Mouse (Mus musculus): ENCODE data around the gene Plekha6. TPM values are rescaled to one million over a fixed set of nuclear protein-coding genes. Genes with fewer than 3 reads are reported as not detected.

The Plekha6 gene
- polyA plus RNA-seq, 1 experiment from 2014 or later, result 18.8 TPM

- Histone ChIP-seq H3K27ac (ENCODE audit: low read depth, low read length) (no peak overlapping the region), H3K4me3 (ENCODE audit: low read depth, low read length) (no peak overlapping the region), H3K27me3 (ENCODE audit: control insufficient read depth, insufficient read depth, low read length) (no peaks in the 10 kb centered on the region), H3K4me2 (ENCODE audit: low read depth, low read length, severe bottlenecking) (no peak overlapping the region), H3K9ac (ENCODE audit: low read length) (no peak overlapping the region), H3K36me3 (ENCODE audit: control insufficient read depth, insufficient read depth, low read length) (no peaks in the 10 kb centered on the region), H3K4me1 (replicated peaks; ENCODE audit: control insufficient read depth, insufficient read depth, low read length) (peaks cover 9% of the 10 kb centered on the region; the same call in 1 of the 2 replicates), H3K9me3 (ENCODE audit: control insufficient read depth, low read length) (no peaks in the 10 kb centered on the region)
- DNase-seq (ENCODE audit: low spot score) (no peak), ATAC-seq (replicated peaks; ENCODE audit: low FRiP score) (no peak)
- 64% methylated on average over 4 of the region's 4 CpGs for WGBS
Observed at GRCm38 (mm10) chr1:133126365-133126740, 37.7 kb upstream of the Plekha6 start.

DNA sequence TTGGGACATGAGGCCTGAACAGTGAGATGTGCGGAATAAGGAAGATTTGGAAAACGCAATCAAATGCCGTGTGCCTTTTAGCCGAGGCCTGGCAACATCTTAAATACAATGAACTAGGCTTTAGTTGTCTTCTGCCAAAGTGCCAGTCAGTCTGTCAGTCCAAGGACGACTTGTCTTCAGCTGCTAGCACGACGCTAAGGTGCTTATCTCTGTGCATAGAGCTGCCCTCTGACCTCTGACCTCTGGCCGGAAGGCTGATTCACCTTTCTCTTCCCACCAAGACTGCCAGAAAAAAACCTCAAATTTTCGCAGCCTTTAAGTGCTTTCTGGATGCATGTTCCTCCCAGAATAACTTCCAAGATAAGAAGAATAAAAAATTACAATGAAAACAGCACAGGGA, 36.7 kb upstream of the Plekha6 start:
- no peak overlapping the region for H3K27ac ChIP-seq (ENCODE audit: low read depth, low read length)
- ATAC-seq (replicated peaks; ENCODE audit: low FRiP score) (no peak), DNase-seq (ENCODE audit: low spot score) (no peak)
- H3K4me3 ChIP-seq (ENCODE audit: low read depth, low read length), result no peak overlapping the region
- H3K9me3 ChIP-seq (ENCODE audit: control insufficient read depth, low read length), result no peaks in the 10 kb centered on the region
- no peaks in the 10 kb centered on the region for H3K27me3 ChIP-seq (ENCODE audit: control insufficient read depth, insufficient read depth, low read length)
- H3K4me1 ChIP-seq (replicated peaks; ENCODE audit: control insufficient read depth, insufficient read depth, low read length), result peaks cover 9% of the 10 kb centered on the region; the same call in 1 of the 2 replicates
- no peaks in the 10 kb centered on the region for H3K36me3 ChIP-seq (ENCODE audit: control insufficient read depth, insufficient read depth, low read length)
- no peak overlapping the region for H3K4me2 ChIP-seq (ENCODE audit: low read depth, low read length, severe bottlenecking)
- no peak overlapping the region for H3K9ac ChIP-seq (ENCODE audit: low read length)
- WGBS, result 61% methylated on average over 9 of the region's 9 CpGs

- no peak for ATAC-seq (replicated peaks; ENCODE audit: low FRiP score)
- peak overlapping the region; percentile 3; the same call in 1 of the 2 replicates for H3K9ac ChIP-seq (ENCODE audit: low read length)
- DNase-seq (ENCODE audit: low spot score), result no peak
- H3K27me3 ChIP-seq (ENCODE audit: control insufficient read depth, insufficient read depth, low read length), result no peaks in the 10 kb centered on the region
- no peaks in the 10 kb centered on the region for H3K9me3 ChIP-seq (ENCODE audit: control insufficient read depth, low read length)
- H3K4me1 ChIP-seq (replicated peaks; ENCODE audit: control insufficient read depth, insufficient read depth, low read length), result peaks cover 20% of the 10 kb centered on the region
- H3K27ac ChIP-seq (ENCODE audit: low read depth, low read length), result peak overlapping the region; percentile 93
- WGBS, result 12% methylated on average over 16 of the region's 16 CpGs
- no peaks in the 10 kb centered on the region; the same call in 1 of the 2 replicates for H3K36me3 ChIP-seq (ENCODE audit: control insufficient read depth, insufficient read depth, low read length)
- H3K4me2 ChIP-seq (ENCODE audit: low read depth, low read length, severe bottlenecking), result peak overlapping the region; percentile 28
- no peak overlapping the region for H3K4me3 ChIP-seq (ENCODE audit: low read depth, low read length)
Observed at GRCm38 (mm10) chr1:133129471-133130221, 34.4 kb upstream of the Plekha6 start.

DNA sequence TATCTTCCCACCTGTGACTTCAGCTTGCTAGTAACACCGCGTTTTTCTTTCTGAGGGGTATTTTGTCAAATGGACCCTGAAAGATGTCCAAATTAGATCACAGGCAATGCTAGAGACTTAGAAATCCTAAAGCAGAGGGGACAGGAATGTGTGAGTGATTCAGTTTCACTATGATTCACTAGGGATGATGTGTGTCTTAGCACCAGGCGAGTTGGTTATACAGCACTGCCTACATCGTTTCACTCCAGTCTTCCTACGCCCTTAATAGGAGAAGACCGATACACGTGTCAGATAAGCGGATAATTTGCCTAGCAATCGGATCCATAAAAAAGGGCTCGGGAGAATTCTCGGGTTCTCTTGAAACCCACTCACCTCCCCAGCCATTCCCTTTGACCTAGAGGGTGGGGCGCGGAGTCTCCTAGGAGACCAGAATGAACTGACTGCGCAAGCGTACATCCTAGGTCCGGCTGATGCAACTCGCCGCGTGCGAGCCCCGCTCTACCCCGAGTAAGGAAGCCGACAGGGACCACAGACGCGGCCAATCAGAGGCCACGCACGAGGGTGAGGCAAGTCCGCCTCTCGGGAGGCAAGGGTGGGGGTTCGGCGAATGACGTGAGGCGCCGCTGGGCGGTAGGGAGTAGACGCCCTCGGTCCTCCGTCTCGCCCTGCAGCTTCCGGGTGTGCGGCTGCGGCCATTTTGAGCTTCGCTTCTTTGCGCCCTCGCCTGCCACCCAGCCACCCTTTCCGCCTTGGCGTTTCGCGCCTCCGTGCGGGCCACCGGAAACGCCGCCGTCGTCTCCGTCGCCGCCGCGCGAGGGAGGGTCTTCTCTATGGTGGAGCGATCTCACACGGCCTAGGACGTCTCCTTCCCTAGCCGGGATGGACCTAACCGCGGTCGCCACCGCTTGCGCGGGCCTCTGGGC, 33.1 kb upstream of the Plekha6 start, which contains the start of gene Ppp1r15b:
Gene Ppp1r15b, plus strand, starts transcription at position 506 of the 923 bp plus-strand sequence.
- peak within 1 kb of the TSS; percentile 96 for H3K4me3 ChIP-seq (ENCODE audit: low read depth, low read length)
- H3K4me2 ChIP-seq (ENCODE audit: low read depth, low read length, severe bottlenecking), result peak within 1 kb of the TSS; percentile 99
- peaks cover 23% of the 10 kb centered on the region for H3K4me1 ChIP-seq (replicated peaks; ENCODE audit: control insufficient read depth, insufficient read depth, low read length)
- ATAC-seq (replicated peaks; ENCODE audit: low FRiP score), result peak; percentile 99
- no peaks in the 10 kb centered on the region for H3K27me3 ChIP-seq (ENCODE audit: control insufficient read depth, insufficient read depth, low read length)
- peak within 1 kb of the TSS; percentile 98 for H3K9ac ChIP-seq (ENCODE audit: low read length)
- H3K9me3 ChIP-seq (ENCODE audit: control insufficient read depth, low read length), result no peaks in the 10 kb centered on the region
- no peaks in the 10 kb centered on the region; the same call in 1 of the 2 replicates for H3K36me3 ChIP-seq (ENCODE audit: control insufficient read depth, insufficient read depth, low read length)
- 2% methylated on average over 72 of the region's 72 CpGs for WGBS
- peak within 1 kb of the TSS; percentile 93 for H3K27ac ChIP-seq (ENCODE audit: low read depth, low read length)
- DNase-seq (ENCODE audit: low spot score), result peak; percentile 99

- Histone ChIP-seq H3K9me3 (ENCODE audit: control insufficient read depth, low read length) (no peaks in the 10 kb centered on the region), H3K4me2 (ENCODE audit: low read depth, low read length, severe bottlenecking) (peak overlapping the region; percentile 99), H3K27me3 (ENCODE audit: control insufficient read depth, insufficient read depth, low read length) (no peaks in the 10 kb centered on the region), H3K9ac (ENCODE audit: low read length) (peak overlapping the region; percentile 98), H3K4me3 (ENCODE audit: low read depth, low read length) (peak overlapping the region; percentile 96), H3K27ac (ENCODE audit: low read depth, low read length) (peak overlapping the region; percentile 93), H3K4me1 (replicated peaks; ENCODE audit: control insufficient read depth, insufficient read depth, low read length) (peaks cover 27% of the 10 kb centered on the region), H3K36me3 (ENCODE audit: control insufficient read depth, insufficient read depth, low read length) (no peaks in the 10 kb centered on the region; the same call in 1 of the 2 replicates)
- no peak for ATAC-seq (replicated peaks; ENCODE audit: low FRiP score)
- 0% methylated on average over 35 of the region's 35 CpGs for WGBS
- no peak for DNase-seq (ENCODE audit: low spot score)
Observed at GRCm38 (mm10) chr1:133131561-133131905, 32.5 kb upstream of the Plekha6 start.

DNA sequence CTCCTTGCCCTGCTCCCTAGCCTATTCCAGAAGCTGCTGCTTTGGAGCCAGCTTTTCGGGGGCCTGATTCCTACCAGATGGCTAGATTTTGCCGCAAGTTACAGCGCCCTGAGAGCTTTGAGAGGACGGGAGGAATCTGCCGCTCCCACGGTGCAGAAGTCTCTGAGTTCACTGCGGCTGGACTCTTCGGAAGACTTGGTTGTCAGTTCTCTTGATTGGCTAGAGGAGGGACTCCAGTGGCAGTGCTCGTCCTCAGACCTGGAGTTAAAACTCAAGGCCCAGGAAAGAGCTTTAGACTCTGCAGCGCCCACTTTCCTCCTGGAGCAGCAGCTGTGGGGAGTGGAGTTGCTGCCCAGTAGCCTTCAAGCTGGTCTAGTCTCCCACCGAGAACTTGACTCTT, 32.1 kb upstream of the Plekha6 start:
- Histone ChIP-seq H3K27ac (ENCODE audit: low read depth, low read length) (peak overlapping the region; percentile 93), H3K27me3 (ENCODE audit: control insufficient read depth, insufficient read depth, low read length) (no peaks in the 10 kb centered on the region), H3K4me1 (replicated peaks; ENCODE audit: control insufficient read depth, insufficient read depth, low read length) (peaks cover 27% of the 10 kb centered on the region), H3K9me3 (ENCODE audit: control insufficient read depth, low read length) (no peaks in the 10 kb centered on the region), H3K4me2 (ENCODE audit: low read depth, low read length, severe bottlenecking) (peak overlapping the region; percentile 99), H3K4me3 (ENCODE audit: low read depth, low read length) (peak overlapping the region; percentile 96), H3K9ac (ENCODE audit: low read length) (peak overlapping the region; percentile 98), H3K36me3 (ENCODE audit: control insufficient read depth, insufficient read depth, low read length) (no peaks in the 10 kb centered on the region; the same call in 1 of the 2 replicates)
- ATAC-seq (replicated peaks; ENCODE audit: low FRiP score) (no peak), DNase-seq (ENCODE audit: low spot score) (no peak)
- under 1% methylated on average over 11 of the region's 11 CpGs for WGBS

- no peaks in the 10 kb centered on the region for H3K9me3 ChIP-seq (ENCODE audit: control insufficient read depth, low read length)
- WGBS, result 26% methylated on average over 26 of the region's 26 CpGs
- H3K36me3 ChIP-seq (ENCODE audit: control insufficient read depth, insufficient read depth, low read length), result no peaks in the 10 kb centered on the region; the same call in 1 of the 2 replicates
- no peaks in the 10 kb centered on the region for H3K27me3 ChIP-seq (ENCODE audit: control insufficient read depth, insufficient read depth, low read length)
- DNase-seq (ENCODE audit: low spot score) (no peak), ATAC-seq (replicated peaks; ENCODE audit: low FRiP score) (no peak)
- peaks cover 27% of the 10 kb centered on the region for H3K4me1 ChIP-seq (replicated peaks; ENCODE audit: control insufficient read depth, insufficient read depth, low read length)
- peak overlapping the region; percentile 99 for H3K4me2 ChIP-seq (ENCODE audit: low read depth, low read length, severe bottlenecking)
- H3K4me3 ChIP-seq (ENCODE audit: low read depth, low read length), result peak overlapping the region; percentile 96
- peak overlapping the region; percentile 98 for H3K9ac ChIP-seq (ENCODE audit: low read length)
- no peak overlapping the region for H3K27ac ChIP-seq (ENCODE audit: low read depth, low read length)
Observed at GRCm38 (mm10) chr1:133132388-133133326, 31.4 kb upstream of the Plekha6 start.

GRCm38 (mm10) chr1:133133425-133133824, 30.6 kb upstream of the Plekha6 start:
- Histone ChIP-seq H3K9ac (ENCODE audit: low read length) (peak overlapping the region; percentile 98), H3K4me2 (ENCODE audit: low read depth, low read length, severe bottlenecking) (peak overlapping the region; percentile 99), H3K4me3 (ENCODE audit: low read depth, low read length) (peak overlapping the region; percentile 96), H3K9me3 (ENCODE audit: control insufficient read depth, low read length) (no peaks in the 10 kb centered on the region), H3K27me3 (ENCODE audit: control insufficient read depth, insufficient read depth, low read length) (no peaks in the 10 kb centered on the region), H3K4me1 (replicated peaks; ENCODE audit: control insufficient read depth, insufficient read depth, low read length) (peaks cover 27% of the 10 kb centered on the region), H3K36me3 (ENCODE audit: control insufficient read depth, insufficient read depth, low read length) (no peaks in the 10 kb centered on the region; the same call in 1 of the 2 replicates), H3K27ac (ENCODE audit: low read depth, low read length) (no peak overlapping the region; the same call in 1 of the 2 replicates)
- 35% methylated on average over 2 of the region's 2 CpGs for WGBS
- no peak for DNase-seq (ENCODE audit: low spot score)
- no peak for ATAC-seq (replicated peaks; ENCODE audit: low FRiP score)

All from forebrain, embryonic 11.5 days (tissue).